Mouse (Mus musculus) kidney, postnatal 0 days (tissue): Measurements from ENCODE around the gene Cbx3. TPM values are rescaled to one million over a fixed set of nuclear protein-coding genes. Genes with fewer than 3 reads are reported as not detected.

Experiments
- ATAC-seq: fragments of 200-750 bp; cut with Nextera tagmentation; replicated peaks from 2 replicates; pipeline ENCODE4 v1.8.0; 2017; ENCODE audit warnings: low read depth, moderate number of reproducible peaks, moderate TSS enrichment, moderate library complexity; ENCODE audit not compliant: low FRiP score
- DNase-seq: peaks from one replicate; pipeline ENCODE4 v3.0.0-alpha.2; 2016; ENCODE audit warnings: low spot score
- H3K27ac ChIP-seq: fragments of 300-500 bp; sonication (generic); 2 replicates; pipeline ENCODE4 v1.5.1; 2014; ENCODE audit warnings: mild to moderate bottlenecking
- H3K27me3 ChIP-seq: fragments of 300-500 bp; sonication (generic); 2 replicates; pipeline ENCODE4 v1.6.1; 2014; ENCODE audit warnings: low read length, mixed read lengths; ENCODE audit not compliant: insufficient read depth
- H3K36me3 ChIP-seq: fragments of 300-500 bp; sonication (generic); 2 replicates; pipeline ENCODE4 v1.6.1; 2014; ENCODE audit warnings: low read length, mixed read lengths; ENCODE audit not compliant: insufficient read depth
- H3K4me1 ChIP-seq: fragments of 300-500 bp; sonication (generic); replicated peaks from 2 replicates; pipeline ENCODE4 v1.6.1; 2014; ENCODE audit warnings: antibody characterized with exemption, low read length, mixed read lengths; ENCODE audit not compliant: insufficient read depth
- H3K4me2 ChIP-seq: fragments of 300-500 bp; sonication (generic); 2 replicates; pipeline ENCODE4 v1.6.1; 2014; ENCODE audit warnings: mild to moderate bottlenecking, low read length, moderate library complexity, mixed read lengths
- H3K4me3 ChIP-seq: fragments of 300-500 bp; sonication (generic); replicated peaks from 2 replicates; pipeline ENCODE4 v1.5.1; 2014; ENCODE audit warnings: low read depth, low read length
- H3K9ac ChIP-seq: fragments of 300-500 bp; sonication (generic); 2 replicates; pipeline ENCODE4 v1.6.1; 2014; ENCODE audit warnings: low read depth, low read length
- H3K9me3 ChIP-seq: fragments of 300-500 bp; sonication (generic); replicated peaks from 2 replicates; pipeline ENCODE4 v1.6.1; 2016; ENCODE audit warnings: low read length, inconsistent platforms, mixed read lengths
- CTCF ChIP-seq: IDR thresholded peaks from 2 replicates; pipeline ENCODE4 v1.5.1; 2016; ENCODE audit warnings: antibody characterized with exemption, low read depth, mild to moderate bottlenecking, moderate library complexity
- WGBS: fragments of 180-500 bp; shearing (Covaris S2); extraction: QIAGEN DNeasy Blood & Tissue Kit; methylation state at CpG from one replicate; pipeline ENCODE4 v1.1.7; 2014; 5-methylcytosine and 5-hydroxymethylcytosine counted together
- polyA plus RNA-seq: library from polyadenylated mRNA; unstranded; fragments of >200 nt; fragmentation: Nextera tagmentation; extraction: Ambion mirVana; gene quantifications from 2 replicates; pipeline ENCODE4 v1.2.1, GENCODE M21; 2015

Cbx3 gene
- polyA plus RNA-seq, 1 experiment from 2014 or later: 447 TPM

- H3K9ac ChIP-seq: no peak overlapping the region
- WGBS: 28% methylated on average over 5 of the region's 5 CpGs
- no peaks in the 10 kb centered on the region for H3K9me3 ChIP-seq
- no peaks in the 10 kb centered on the region for H3K4me1 ChIP-seq
- peak; percentile 70 for TF ChIP-seq CTCF
- no peaks in the 10 kb centered on the region for H3K27me3 ChIP-seq
- no peak overlapping the region for H3K4me2 ChIP-seq
- DNase-seq (peak; percentile 45), ATAC-seq (no peak)
- no peaks in the 10 kb centered on the region for H3K36me3 ChIP-seq
- no peak overlapping the region for H3K27ac ChIP-seq
- H3K4me3 ChIP-seq: no peak overlapping the region
Observed at GRCm38 (mm10) chr6:51510094-51510493, 39.9 kb downstream of the Cbx3 start.

- no peak overlapping the region for H3K4me3 ChIP-seq
- no peak overlapping the region for H3K9ac ChIP-seq
- no peak for TF ChIP-seq CTCF
- ATAC-seq (no peak), DNase-seq (no peak)
- 47% methylated on average over 1 of the region's 1 CpGs for WGBS
- H3K9me3 ChIP-seq: no peaks in the 10 kb centered on the region
- H3K36me3 ChIP-seq: no peaks in the 10 kb centered on the region
- no peaks in the 10 kb centered on the region for H3K27me3 ChIP-seq
- no peaks in the 10 kb centered on the region for H3K4me1 ChIP-seq
- no peak overlapping the region for H3K27ac ChIP-seq
- no peak overlapping the region for H3K4me2 ChIP-seq
Observed at GRCm38 (mm10) chr6:51510946-51511345, 40.8 kb downstream of the Cbx3 start.

GRCm38 (mm10) chr6:51513745-51514144 is 43.6 kb downstream of the Cbx3 start:
- DNase-seq (no peak), ATAC-seq (no peak)
- TF ChIP-seq CTCF: no peak
- 79% methylated on average over 3 of the region's 3 CpGs for WGBS
- H3K9ac ChIP-seq: no peak overlapping the region
- no peaks in the 10 kb centered on the region for H3K36me3 ChIP-seq
- no peak overlapping the region for H3K27ac ChIP-seq
- H3K4me2 ChIP-seq: no peak overlapping the region
- H3K9me3 ChIP-seq: peaks cover 5% of the 10 kb centered on the region
- no peak overlapping the region for H3K4me3 ChIP-seq
- no peaks in the 10 kb centered on the region for H3K4me1 ChIP-seq
- H3K27me3 ChIP-seq: no peaks in the 10 kb centered on the region

- Histone ChIP-seq H3K4me1 (no peaks in the 10 kb centered on the region), H3K36me3 (no peaks in the 10 kb centered on the region), H3K9me3 (peaks cover 5% of the 10 kb centered on the region), H3K4me3 (no peak overlapping the region), H3K27me3 (no peaks in the 10 kb centered on the region), H3K4me2 (no peak overlapping the region), H3K27ac (no peak overlapping the region), H3K9ac (no peak overlapping the region)
- ATAC-seq (no peak), DNase-seq (no peak)
- WGBS: 88% methylated on average over 7 of the region's 7 CpGs
- no peak for TF ChIP-seq CTCF
Observed at GRCm38 (mm10) chr6:51514860-51515259, 44.7 kb downstream of the Cbx3 start.

DNA sequence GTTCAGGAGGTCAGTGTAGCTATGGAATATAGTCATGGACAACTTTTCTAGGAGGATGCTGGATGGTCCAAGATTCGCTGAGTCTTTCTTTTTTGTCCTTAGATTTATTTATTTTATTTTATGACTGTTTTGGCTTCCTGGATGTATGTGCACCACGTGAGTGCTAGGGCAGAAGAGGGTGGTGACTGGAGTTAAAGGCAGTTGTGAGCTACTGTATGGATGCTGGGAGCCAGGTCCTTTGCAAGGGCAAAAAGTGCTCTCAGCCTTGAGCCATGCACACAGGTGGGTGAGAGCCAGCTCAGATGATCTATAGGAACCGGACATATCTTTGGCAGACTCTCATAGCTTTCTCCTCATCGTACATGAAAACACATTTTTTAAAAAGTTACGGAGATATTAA is 53.1 kb downstream of the Cbx3 start:
- Histone ChIP-seq H3K27me3 (no peaks in the 10 kb centered on the region), H3K4me2 (peak overlapping the region; percentile 97), H3K4me3 (peak overlapping the region; percentile 61), H3K9ac (peak overlapping the region; percentile 66; the same call in 1 of the 2 replicates), H3K36me3 (no peaks in the 10 kb centered on the region), H3K9me3 (no peaks in the 10 kb centered on the region), H3K27ac (no peak overlapping the region), H3K4me1 (peaks cover 7% of the 10 kb centered on the region; the same call in 1 of the 2 replicates)
- ATAC-seq (no peak), DNase-seq (no peak)
- no peak for TF ChIP-seq CTCF
- WGBS: 16% methylated on average over 5 of the region's 5 CpGs

DNA sequence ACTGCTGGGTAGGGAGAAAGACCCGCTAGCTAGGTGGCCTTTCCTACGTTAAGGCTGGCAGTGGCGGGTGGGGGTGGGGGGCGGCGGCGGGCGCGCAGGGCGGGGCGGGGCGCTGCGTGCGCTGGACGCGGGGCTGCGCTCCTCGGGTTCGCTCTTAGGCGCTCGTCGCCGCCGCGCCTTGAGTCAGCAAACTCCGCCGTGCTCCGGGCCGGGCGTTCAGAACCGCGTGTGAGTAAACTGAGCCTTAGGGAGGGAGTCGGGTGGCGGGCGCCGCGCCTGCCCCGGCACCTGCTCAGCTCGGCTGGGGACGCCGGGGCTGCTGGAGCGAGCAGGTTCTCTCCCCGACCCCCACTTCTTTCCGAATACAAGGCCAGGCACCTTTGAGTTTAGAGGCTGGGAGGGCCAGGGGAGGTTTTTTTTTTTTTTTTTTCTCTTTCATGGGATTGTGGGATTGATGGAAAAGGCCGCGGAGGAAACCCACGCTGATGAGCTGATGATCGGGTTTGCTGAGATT is 53.7 kb downstream of the Cbx3 start, which contains the start of gene Snx10:
Snx10 (plus strand) TSS at position 95 of the 514 bp plus-strand sequence.
- Histone ChIP-seq H3K27me3 (no peaks in the 10 kb centered on the region), H3K9me3 (no peaks in the 10 kb centered on the region), H3K9ac (peak within 1 kb of the TSS; percentile 66), H3K36me3 (no peaks in the 10 kb centered on the region), H3K4me3 (peak within 1 kb of the TSS; percentile 61), H3K27ac (no peak within 1 kb of the TSS), H3K4me2 (peak within 1 kb of the TSS; percentile 97), H3K4me1 (peaks cover 7% of the 10 kb centered on the region; the same call in 1 of the 2 replicates)
- DNase-seq (peak; percentile 48), ATAC-seq (peak; percentile 54; the same call in 1 of the 2 replicates)
- TF ChIP-seq CTCF: no peak
- WGBS: under 1% methylated on average over 47 of the region's 47 CpGs
